Mouse (Mus musculus) lung, embryonic 15.5 days (tissue): Measurements from ENCODE around the gene Tnnt1. TPM values are rescaled to one million over a fixed set of nuclear protein-coding genes. Genes with fewer than 3 reads are reported as not detected.

ENCODE experiments used
- ATAC-seq: fragments of 200-750 bp; cut with Nextera tagmentation; 2 replicates; pipeline ENCODE4 v1.8.0; 2017; ENCODE audit warnings: moderate number of reproducible peaks, borderline replicate concordance; ENCODE audit not compliant: low FRiP score, low TSS enrichment; ENCODE audit errors: extremely low read depth
- H3K27ac ChIP-seq: fragments of 300-500 bp; sonication (generic); 2 replicates; pipeline ENCODE4 v1.5.1; 2015; ENCODE audit warnings: moderate library complexity, mild to moderate bottlenecking, inconsistent platforms
- H3K27me3 ChIP-seq: fragments of 300-500 bp; sonication (generic); 2 replicates; pipeline ENCODE4 v1.6.1; 2015; ENCODE audit warnings: inconsistent platforms
- H3K36me3 ChIP-seq: fragments of 300-500 bp; sonication (generic); 2 replicates; pipeline ENCODE4 v1.6.1; 2015; ENCODE audit warnings: inconsistent platforms
- H3K4me1 ChIP-seq: fragments of 300-500 bp; sonication (generic); 2 replicates; pipeline ENCODE4 v1.6.1; 2015; ENCODE audit warnings: inconsistent platforms
- H3K4me2 ChIP-seq: fragments of 300-500 bp; sonication (generic); 2 replicates; pipeline ENCODE4 v1.6.1; 2015; ENCODE audit warnings: inconsistent platforms, mild to moderate bottlenecking, moderate library complexity
- H3K4me3 ChIP-seq: fragments of 300-500 bp; sonication (generic); 2 replicates; pipeline ENCODE4 v1.5.1; 2015; ENCODE audit warnings: mild to moderate bottlenecking, inconsistent platforms
- H3K9ac ChIP-seq: fragments of 300-500 bp; sonication (generic); 2 replicates; pipeline ENCODE4 v1.6.1; 2015; ENCODE audit warnings: inconsistent platforms
- H3K9me3 ChIP-seq: fragments of 300-500 bp; sonication (generic); 2 replicates; pipeline ENCODE4 v1.6.1; 2016; ENCODE audit warnings: inconsistent platforms
- WGBS: fragments of 180-500 bp; shearing (Covaris S2); methylation state at CpG from one replicate; pipeline ENCODE4 v1.1.7; 2015; 5-methylcytosine and 5-hydroxymethylcytosine counted together
- polyA plus RNA-seq: library from polyadenylated mRNA; unstranded; fragments of >200 nt; fragmentation: Nextera tagmentation; extraction: Ambion mirVana; gene quantifications from 2 replicates; pipeline ENCODE4 v1.2.1, GENCODE M21; 2015

The Tnnt1 gene
- polyA plus RNA-seq, result 13.4 and 23.1 TPM in 2 replicates

DNA sequence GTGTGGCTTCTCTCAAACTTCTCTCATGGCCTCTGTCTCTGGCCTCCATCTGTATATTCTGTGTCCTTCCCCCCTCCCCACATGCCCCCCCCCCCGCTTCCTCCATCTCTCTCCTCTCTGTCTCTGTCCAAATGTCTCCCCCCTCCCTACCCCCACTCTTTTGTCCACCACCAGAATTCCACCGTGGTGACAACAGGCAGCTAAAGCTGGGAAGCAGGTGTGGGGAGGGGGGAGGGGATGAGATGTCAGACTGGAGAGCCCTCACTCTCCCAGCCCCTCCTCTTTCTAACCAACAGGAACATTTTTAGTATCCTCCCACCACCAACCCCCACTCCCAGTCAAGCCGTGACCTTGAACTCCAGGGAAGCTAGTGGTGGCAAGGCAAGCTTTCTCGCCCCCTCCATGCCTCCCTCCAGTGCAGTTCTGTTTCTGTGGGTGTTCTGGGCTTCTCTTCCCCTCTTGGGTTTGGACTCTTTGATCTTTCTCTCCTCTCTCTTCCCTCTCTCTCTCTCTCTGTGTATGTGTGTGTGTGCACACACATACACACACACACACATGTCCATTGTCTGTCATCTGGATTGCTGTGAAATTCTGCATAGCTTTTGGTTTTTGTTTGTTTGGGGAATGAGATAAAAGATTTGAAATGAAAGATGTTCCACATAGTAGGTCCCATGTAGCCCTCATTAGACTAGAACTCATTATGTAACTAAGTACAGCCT lies at the start of gene Tnnt1:
TSS of gene Tnnt1 (minus strand) at position 51 of the 719 bp plus-strand sequence.
- Histone ChIP-seq H3K4me2 (no peak within 1 kb of the TSS), H3K4me3 (no peak within 1 kb of the TSS), H3K27ac (no peak within 1 kb of the TSS), H3K4me1 (peaks cover 27% of the 10 kb centered on the region), H3K9me3 (no peaks in the 10 kb centered on the region), H3K36me3 (no peaks in the 10 kb centered on the region), H3K9ac (no peak within 1 kb of the TSS), H3K27me3 (0 out of 2 replicates have a peak, but pooled peaks cover under 1% of the 10 kb centered on the region)
- 44% methylated on average over 2 of the region's 4 CpGs for WGBS
- no peak for ATAC-seq

GRCm38 (mm10) chr7:4562660-4563059 lies 46.5 kb upstream of the Tnnt1 start:
- no peaks in the 10 kb centered on the region for H3K4me1 ChIP-seq
- no peak overlapping the region for H3K9ac ChIP-seq
- WGBS, result 75% methylated on average over 3 of the region's 3 CpGs
- no peak overlapping the region for H3K27ac ChIP-seq
- no peak for ATAC-seq
- no peaks in the 10 kb centered on the region for H3K27me3 ChIP-seq
- H3K9me3 ChIP-seq, result no peaks in the 10 kb centered on the region
- H3K4me2 ChIP-seq, result no peak overlapping the region
- no peaks in the 10 kb centered on the region for H3K36me3 ChIP-seq
- no peak overlapping the region for H3K4me3 ChIP-seq

- H3K9me3 ChIP-seq, result no peaks in the 10 kb centered on the region
- H3K4me1 ChIP-seq, result no peaks in the 10 kb centered on the region
- no peak overlapping the region for H3K4me2 ChIP-seq
- H3K4me3 ChIP-seq, result no peak overlapping the region
- no peak overlapping the region for H3K9ac ChIP-seq
- no peaks in the 10 kb centered on the region for H3K36me3 ChIP-seq
- 55% methylated on average over 6 of the region's 6 CpGs for WGBS
- H3K27me3 ChIP-seq, result 0 out of 2 replicates have a peak, but pooled peaks cover 3% of the 10 kb centered on the region
- ATAC-seq, result no peak
- no peak overlapping the region for H3K27ac ChIP-seq
Measured at GRCm38 (mm10) chr7:4557167-4557560, 41.0 kb upstream of the Tnnt1 start.

DNA sequence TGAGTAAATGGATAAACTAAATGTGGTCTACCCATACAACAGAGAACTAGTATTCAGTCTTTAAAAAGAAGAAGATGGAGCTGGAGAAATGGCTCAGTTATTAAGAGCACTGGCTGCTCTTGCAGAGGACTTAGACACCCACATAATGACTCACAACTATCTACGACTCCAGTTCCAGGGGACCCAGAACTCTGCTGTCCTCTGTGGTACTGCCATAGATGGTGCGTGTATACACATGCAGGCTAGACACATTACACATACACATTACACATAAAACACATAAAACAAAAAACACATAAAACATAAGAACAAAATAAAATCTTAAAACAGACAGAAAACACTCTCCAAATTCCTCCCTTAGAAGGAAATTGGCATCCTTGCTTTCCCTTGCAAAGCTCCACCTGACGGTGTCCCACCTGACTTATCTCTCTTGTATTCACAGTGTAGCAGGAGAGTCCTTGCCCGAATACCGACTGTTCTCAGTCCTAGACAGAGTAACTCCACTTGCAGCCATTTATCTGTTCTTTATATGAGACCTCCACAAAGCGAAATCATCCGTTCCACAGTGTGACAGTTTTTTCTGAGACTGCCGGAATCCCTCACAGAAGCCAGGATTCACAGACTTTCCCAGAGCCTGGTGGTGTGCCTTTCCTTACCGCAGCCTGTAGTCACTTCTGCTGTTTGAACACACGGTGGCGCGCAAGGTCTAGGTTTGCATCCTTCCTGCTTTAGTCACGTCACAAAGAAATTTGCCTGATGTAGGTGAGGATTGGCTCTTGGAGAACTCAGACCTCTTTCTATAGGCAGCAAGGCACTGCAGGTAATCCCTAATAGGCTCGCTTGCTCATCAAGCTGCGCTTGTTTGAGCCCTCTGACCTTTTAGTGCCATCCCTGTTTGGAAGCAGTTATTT lies 40.3 kb upstream of the Tnnt1 start:
- ATAC-seq, result peak; percentile 73
- no peaks in the 10 kb centered on the region for H3K4me1 ChIP-seq
- H3K27ac ChIP-seq, result no peak overlapping the region
- H3K4me3 ChIP-seq, result no peak overlapping the region
- 22% methylated on average over 15 of the region's 15 CpGs for WGBS
- H3K36me3 ChIP-seq, result no peaks in the 10 kb centered on the region
- no peak overlapping the region for H3K4me2 ChIP-seq
- 0 out of 2 replicates have a peak, but pooled peaks cover 3% of the 10 kb centered on the region for H3K27me3 ChIP-seq
- H3K9ac ChIP-seq, result no peak overlapping the region
- no peaks in the 10 kb centered on the region for H3K9me3 ChIP-seq

DNA sequence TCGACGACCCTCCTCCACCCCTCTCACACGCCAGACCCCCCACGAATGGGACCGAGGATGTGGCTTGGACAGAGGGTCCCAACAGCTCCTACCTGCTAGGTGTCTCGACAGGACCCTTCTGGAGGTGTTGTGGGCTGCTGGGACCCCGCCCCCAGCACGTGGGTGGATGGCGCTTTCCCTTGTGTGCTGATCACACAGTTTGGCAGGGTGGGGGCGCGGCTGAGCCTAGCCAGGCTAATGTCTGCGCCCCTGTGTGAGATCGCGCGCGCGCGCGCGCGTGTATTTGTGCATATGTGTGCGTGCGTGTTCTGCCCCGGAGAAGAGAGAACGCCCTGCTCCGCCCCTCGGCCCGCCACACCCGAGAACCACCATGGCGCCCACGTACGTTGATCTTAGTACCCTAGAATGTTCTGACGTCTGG lies 31.0 kb upstream of the Tnnt1 start, which contains the start of gene Syt5:
TSS of gene Syt5 (minus strand) at position 321 of the 421 bp plus-strand sequence.
- peak; percentile 19; the same call in 1 of the 2 replicates for ATAC-seq
- peak within 1 kb of the TSS; percentile 67 for H3K4me2 ChIP-seq
- no peak within 1 kb of the TSS for H3K27ac ChIP-seq
- H3K4me1 ChIP-seq, result peaks cover 12% of the 10 kb centered on the region; the same call in 1 of the 2 replicates
- peak within 1 kb of the TSS; percentile 30; the same call in 1 of the 2 replicates for H3K9ac ChIP-seq
- no peaks in the 10 kb centered on the region for H3K9me3 ChIP-seq
- WGBS, result 4% methylated on average over 33 of the region's 33 CpGs
- H3K4me3 ChIP-seq, result peak within 1 kb of the TSS; percentile 26
- peaks cover 4% of the 10 kb centered on the region; the same call in 1 of the 2 replicates for H3K27me3 ChIP-seq
- H3K36me3 ChIP-seq, result no peaks in the 10 kb centered on the region

- H3K4me2 ChIP-seq, result peak overlapping the region; percentile 67
- H3K9ac ChIP-seq, result no peak overlapping the region
- H3K4me1 ChIP-seq, result peaks cover 12% of the 10 kb centered on the region; the same call in 1 of the 2 replicates
- ATAC-seq, result peak; percentile 63; the same call in 1 of the 2 replicates
- H3K9me3 ChIP-seq, result no peaks in the 10 kb centered on the region
- no peaks in the 10 kb centered on the region for H3K36me3 ChIP-seq
- H3K27ac ChIP-seq, result no peak overlapping the region
- 2% methylated on average over 26 of the region's 26 CpGs for WGBS
- peaks cover 4% of the 10 kb centered on the region; the same call in 1 of the 2 replicates for H3K27me3 ChIP-seq
- H3K4me3 ChIP-seq, result peak overlapping the region; percentile 26
Measured at GRCm38 (mm10) chr7:4546591-4547131, 30.5 kb upstream of the Tnnt1 start.

- Histone ChIP-seq H3K9ac (no peak overlapping the region), H3K4me3 (0 out of 2 replicates have a peak overlapping the region, but pooled peaks have one; percentile 26), H3K4me1 (peaks cover 12% of the 10 kb centered on the region; the same call in 1 of the 2 replicates), H3K27ac (no peak overlapping the region), H3K9me3 (no peaks in the 10 kb centered on the region), H3K27me3 (peaks cover 4% of the 10 kb centered on the region; the same call in 1 of the 2 replicates), H3K4me2 (peak overlapping the region; percentile 67; the same call in 1 of the 2 replicates), H3K36me3 (no peaks in the 10 kb centered on the region)
- ATAC-seq, result no peak
- WGBS, result 70% methylated on average over 15 of the region's 15 CpGs
Measured at GRCm38 (mm10) chr7:4546050-4546449, 29.9 kb upstream of the Tnnt1 start.

- H3K27ac ChIP-seq, result no peak overlapping the region
- H3K9me3 ChIP-seq, result no peaks in the 10 kb centered on the region
- peaks cover 4% of the 10 kb centered on the region; the same call in 1 of the 2 replicates for H3K27me3 ChIP-seq
- H3K36me3 ChIP-seq, result no peaks in the 10 kb centered on the region
- 33% methylated on average over 17 of the region's 17 CpGs for WGBS
- H3K9ac ChIP-seq, result no peak overlapping the region
- peaks cover 8% of the 10 kb centered on the region; the same call in 1 of the 2 replicates for H3K4me1 ChIP-seq
- no peak for ATAC-seq
- no peak overlapping the region for H3K4me2 ChIP-seq
- no peak overlapping the region for H3K4me3 ChIP-seq
Measured at GRCm38 (mm10) chr7:4542013-4542412, 25.8 kb upstream of the Tnnt1 start.

- Histone ChIP-seq H3K36me3 (no peaks in the 10 kb centered on the region), H3K4me3 (no peak overlapping the region), H3K27ac (no peak overlapping the region), H3K9me3 (no peaks in the 10 kb centered on the region), H3K4me2 (no peak overlapping the region), H3K9ac (no peak overlapping the region), H3K4me1 (peaks cover under 1% of the 10 kb centered on the region; the same call in 1 of the 2 replicates), H3K27me3 (peaks cover under 1% of the 10 kb centered on the region; the same call in 1 of the 2 replicates)
- ATAC-seq, result no peak
- WGBS, result 56% methylated on average over 5 of the region's 5 CpGs
Measured at GRCm38 (mm10) chr7:4541344-4541743, 25.2 kb upstream of the Tnnt1 start.

- Histone ChIP-seq H3K27me3 (no peaks in the 10 kb centered on the region), H3K27ac (no peak overlapping the region), H3K36me3 (no peaks in the 10 kb centered on the region), H3K9ac (no peak overlapping the region), H3K9me3 (no peaks in the 10 kb centered on the region), H3K4me1 (no peaks in the 10 kb centered on the region), H3K4me2 (no peak overlapping the region), H3K4me3 (no peak overlapping the region)
- WGBS, result 71% methylated on average over 2 of the region's 2 CpGs
- no peak for ATAC-seq
Measured at GRCm38 (mm10) chr7:4539019-4539418, 22.8 kb upstream of the Tnnt1 start.

DNA sequence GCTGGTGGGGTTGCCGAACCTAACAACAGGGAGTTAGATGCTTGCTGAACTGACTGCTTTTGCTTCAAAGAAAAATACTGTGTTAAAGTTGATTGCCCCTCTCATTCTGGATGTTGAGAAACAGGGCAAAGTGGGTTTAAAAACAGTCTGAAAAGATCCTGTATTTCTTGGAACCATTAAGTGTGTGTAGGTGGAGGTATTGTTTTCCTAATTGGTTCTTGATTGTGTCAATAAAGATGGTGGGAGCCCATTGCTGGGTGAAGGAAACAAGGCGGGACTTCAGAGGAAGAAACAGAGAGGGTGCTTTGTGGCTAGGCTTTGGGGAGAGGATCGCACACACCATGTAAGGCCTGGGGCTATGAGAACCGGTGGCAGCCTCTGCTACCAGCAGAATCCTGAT lies 21.0 kb upstream of the Tnnt1 start:
- no peaks in the 10 kb centered on the region for H3K9me3 ChIP-seq
- H3K4me1 ChIP-seq, result peaks cover under 1% of the 10 kb centered on the region
- WGBS, result 46% methylated on average over 4 of the region's 4 CpGs
- no peak overlapping the region for H3K27ac ChIP-seq
- H3K4me2 ChIP-seq, result no peak overlapping the region
- no peaks in the 10 kb centered on the region for H3K36me3 ChIP-seq
- no peak overlapping the region for H3K4me3 ChIP-seq
- no peak for ATAC-seq
- no peak overlapping the region for H3K9ac ChIP-seq
- no peaks in the 10 kb centered on the region for H3K27me3 ChIP-seq
